Mouse (Mus musculus) MEL (cell line): ENCODE results near the gene Spag9. TPM values are rescaled to one million over a fixed set of nuclear protein-coding genes. Genes with fewer than 3 reads are reported as not detected.

Source experiments
- DNase-seq: peaks from one replicate; pipeline ENCODE4 v3.0.0; 2011; ENCODE audit warnings: low read depth, low spot score
- H3K27ac ChIP-seq: 2 replicates; pipeline ENCODE4 v1.5.1; 2012; ENCODE audit warnings: low read depth, mild to moderate bottlenecking, control low read depth, low read length, moderate library complexity; ENCODE audit not compliant: control insufficient read depth
- H3K27me3 ChIP-seq, 2 experiments: fragments of 150-350 bp in 1 of 2; sonication (generic) in 1 of 2; 2 replicates each; pipeline ENCODE4 v1.6.1; 2012; ENCODE audit warnings: low read length in 2 of 2, mild to moderate bottlenecking in 2 of 2, improper control_type of control experiment in 1 of 2, moderate library complexity in 1 of 2; ENCODE audit not compliant: insufficient read depth in 2 of 2, control insufficient read depth in 1 of 2
- H3K36me3 ChIP-seq, 2 experiments: 2 replicates each; pipeline ENCODE4 v1.6.1; 2012 to 2014; ENCODE audit warnings: low read length in 2 of 2, improper control_type of control experiment in 1 of 2, inconsistent platforms in 1 of 2, mild to moderate bottlenecking in 1 of 2; ENCODE audit not compliant: insufficient read depth in 2 of 2, control insufficient read depth in 1 of 2
- H3K4me1 ChIP-seq, 2 experiments: fragments of 150-350 bp in 1 of 2; sonication (generic) in 1 of 2; 2 replicates each; pipeline ENCODE4 v1.6.1; 2012; ENCODE audit warnings: low read length in 2 of 2, improper control_type of control experiment in 1 of 2, mild to moderate bottlenecking in 1 of 2; ENCODE audit not compliant: insufficient read depth in 2 of 2, control insufficient read depth in 1 of 2
- H3K4me3 ChIP-seq, 2 experiments: fragments of 150-350 bp in 1 of 2; sonication (generic) in 1 of 2; 2 replicates each; pipeline ENCODE4 v1.5.1; 2012; ENCODE audit warnings: low read depth in 2 of 2, low read length in 2 of 2, mild to moderate bottlenecking in 2 of 2, moderate library complexity in 2 of 2, control low read depth in 1 of 2, improper control_type of control experiment in 1 of 2; ENCODE audit not compliant: control insufficient read depth in 1 of 2, insufficient read depth in 1 of 2
- H3K79me2 ChIP-seq: 2 replicates; pipeline ENCODE4 v1.6.1; 2012; ENCODE audit warnings: mild to moderate bottlenecking, low read length, moderate library complexity; ENCODE audit not compliant: control insufficient read depth, poor library complexity, insufficient read depth
- H3K9ac ChIP-seq: 2 replicates; pipeline ENCODE4 v1.6.1; 2012; ENCODE audit warnings: low read depth, mild to moderate bottlenecking, control low read depth, low read length, moderate library complexity; ENCODE audit not compliant: control insufficient read depth, poor library complexity, severe bottlenecking
- H3K9me3 ChIP-seq: fragments of 150-350 bp; sonication (generic); replicated peaks from 2 replicates; pipeline ENCODE4 v1.6.1; 2012; ENCODE audit warnings: mild to moderate bottlenecking, low read length, improper control_type of control experiment, moderate library complexity; ENCODE audit not compliant: insufficient read depth
- BHLHE40 ChIP-seq: IDR thresholded peaks from 2 replicates; pipeline ENCODE4 v1.6.1; 2012; ENCODE audit warnings: low read depth, mild to moderate bottlenecking, inconsistent platforms, low read length, improper control_type of control experiment, borderline replicate concordance
- CHD1 ChIP-seq: IDR thresholded peaks from 2 replicates; pipeline ENCODE4 v1.6.1; 2012; ENCODE audit warnings: low read depth, mild to moderate bottlenecking, inconsistent platforms, low read length, improper control_type of control experiment
- CHD2 ChIP-seq: IDR thresholded peaks from 2 replicates; pipeline ENCODE4 v1.6.1; 2011; ENCODE audit warnings: low read length, improper control_type of control experiment
- CTCF ChIP-seq, 3 experiments: IDR thresholded peaks in 2 of 3; conservative IDR thresholded peaks in 1 of 3; 2 replicates each; pipeline ENCODE4 v1.5.1; 2011 to 2012; ENCODE audit warnings: low read length in 3 of 3, low read depth in 2 of 3, mild to moderate bottlenecking in 2 of 3, improper control_type of control experiment in 1 of 3, inconsistent platforms in 1 of 3, mixed read lengths in 1 of 3, moderate library complexity in 1 of 3; ENCODE audit not compliant: control insufficient read depth in 1 of 3, insufficient read depth in 1 of 3, poor library complexity in 1 of 3, severe bottlenecking in 1 of 3
- GABPA ChIP-seq: IDR thresholded peaks from 2 replicates; pipeline ENCODE4 v1.6.1; 2012; ENCODE audit warnings: low read depth, mild to moderate bottlenecking, inconsistent platforms, low read length, improper control_type of control experiment, moderate library complexity
- HCFC1 ChIP-seq: IDR thresholded peaks from 2 replicates; pipeline ENCODE4 v1.6.1; 2012; ENCODE audit warnings: low read depth, mild to moderate bottlenecking, inconsistent platforms, low read length, improper control_type of control experiment, moderate library complexity
- MAFK ChIP-seq: IDR thresholded peaks from 2 replicates; pipeline ENCODE4 v1.6.1; 2011; ENCODE audit warnings: low read depth, mild to moderate bottlenecking, low read length, improper control_type of control experiment, borderline replicate concordance
- MEF2A ChIP-seq: IDR thresholded peaks from 2 replicates; pipeline ENCODE4 v1.6.1; 2014; ENCODE audit warnings: low read depth, mild to moderate bottlenecking, inconsistent platforms, low read length, improper control_type of control experiment; ENCODE audit not compliant: poor library complexity, insufficient replicate concordance, severe bottlenecking; ENCODE audit errors: extremely low read depth
- MYB ChIP-seq: IDR thresholded peaks from 2 replicates; pipeline ENCODE4 v1.6.1; 2011; ENCODE audit warnings: mild to moderate bottlenecking, low read depth, low read length, improper control_type of control experiment
- NELFE ChIP-seq: IDR thresholded peaks from 2 replicates; pipeline ENCODE4 v1.6.1; 2011; ENCODE audit warnings: low read depth, low read length, improper control_type of control experiment
- POLR2A ChIP-seq, 2 experiments: IDR thresholded peaks; 2 replicates each; pipeline ENCODE4 v1.6.1; 2011 to 2012; ENCODE audit warnings: low read length in 2 of 2, mild to moderate bottlenecking in 2 of 2, control low read depth in 1 of 2, improper control_type of control experiment in 1 of 2, low read depth in 1 of 2, moderate library complexity in 1 of 2; ENCODE audit not compliant: control insufficient read depth in 1 of 2, insufficient read depth in 1 of 2, poor library complexity in 1 of 2
- POLR2AphosphoS5 ChIP-seq: IDR thresholded peaks from 2 replicates; pipeline ENCODE4 v1.6.1; 2012; ENCODE audit warnings: low read depth, borderline replicate concordance, mild to moderate bottlenecking, inconsistent platforms, low read length, moderate library complexity, mixed read lengths
- RAD21 ChIP-seq: IDR thresholded peaks from 2 replicates; pipeline ENCODE4 v1.6.1; 2011; ENCODE audit warnings: mild to moderate bottlenecking, low read depth, low read length, improper control_type of control experiment
- RCOR1 ChIP-seq: IDR thresholded peaks from 2 replicates; pipeline ENCODE4 v1.6.1; 2012; ENCODE audit warnings: low read depth, mild to moderate bottlenecking, inconsistent platforms, low read length, improper control_type of control experiment
- TAL1 ChIP-seq: IDR thresholded peaks from 2 replicates; pipeline ENCODE4 v1.6.1; 2012; ENCODE audit warnings: mild to moderate bottlenecking, inconsistent platforms, low read length, moderate library complexity, mixed read lengths
- TBP ChIP-seq: IDR thresholded peaks from 2 replicates; pipeline ENCODE4 v1.8.0; 2011; ENCODE audit warnings: low read depth, low read length, improper control_type of control experiment
- UBTF ChIP-seq: IDR thresholded peaks from 2 replicates; pipeline ENCODE4 v1.6.1; 2012; ENCODE audit warnings: low read depth, mild to moderate bottlenecking, inconsistent platforms, low read length, improper control_type of control experiment, moderate library complexity, borderline replicate concordance; ENCODE audit not compliant: insufficient read depth
- USF1 ChIP-seq: IDR thresholded peaks from 2 replicates; pipeline ENCODE4 v1.6.1; 2014; ENCODE audit warnings: low read depth, mild to moderate bottlenecking, inconsistent platforms, low read length, improper control_type of control experiment, moderate library complexity
- ZC3H11A ChIP-seq: IDR thresholded peaks from 2 replicates; pipeline ENCODE4 v1.6.1; 2012; ENCODE audit warnings: low read depth, mild to moderate bottlenecking, inconsistent platforms, low read length, improper control_type of control experiment
- ZKSCAN1 ChIP-seq: IDR thresholded peaks from 2 replicates; pipeline ENCODE4 v1.6.1; 2012; ENCODE audit warnings: low read depth, mild to moderate bottlenecking, inconsistent platforms, low read length, improper control_type of control experiment, moderate library complexity
- ZMIZ1 ChIP-seq: IDR thresholded peaks from 2 replicates; pipeline ENCODE4 v1.6.1; 2012; ENCODE audit warnings: low read depth, mild to moderate bottlenecking, inconsistent platforms, low read length, improper control_type of control experiment, moderate library complexity
- polyA plus RNA-seq, 2 experiments: library from polyadenylated mRNA; stranded (reverse) in 1 of 2; unstranded in 1 of 2; fragments of >175 nt in 1 of 2; fragments of >200 nt in 1 of 2; gene quantifications; 2 replicates each; pipeline versions ENCODE4 v1.2.1 to v1.2.4; 2012; ENCODE audit warnings: low replicate concordance in 2 of 2, low read depth in 1 of 2; ENCODE audit not compliant: insufficient read length in 2 of 2, insufficient read depth in 1 of 2, missing spikeins in 1 of 2
- total RNA-seq: library from RNA; depleted of rRNA; stranded (reverse); fragments of 300-350 nt; gene quantifications from 2 replicates; pipeline ENCODE4 v1.2.3, GENCODE M21; 2012

Spag9 gene
- total and polyA plus RNA-seq, 3 experiments: 18.9 to 279 (median 20.6) TPM

DNA sequence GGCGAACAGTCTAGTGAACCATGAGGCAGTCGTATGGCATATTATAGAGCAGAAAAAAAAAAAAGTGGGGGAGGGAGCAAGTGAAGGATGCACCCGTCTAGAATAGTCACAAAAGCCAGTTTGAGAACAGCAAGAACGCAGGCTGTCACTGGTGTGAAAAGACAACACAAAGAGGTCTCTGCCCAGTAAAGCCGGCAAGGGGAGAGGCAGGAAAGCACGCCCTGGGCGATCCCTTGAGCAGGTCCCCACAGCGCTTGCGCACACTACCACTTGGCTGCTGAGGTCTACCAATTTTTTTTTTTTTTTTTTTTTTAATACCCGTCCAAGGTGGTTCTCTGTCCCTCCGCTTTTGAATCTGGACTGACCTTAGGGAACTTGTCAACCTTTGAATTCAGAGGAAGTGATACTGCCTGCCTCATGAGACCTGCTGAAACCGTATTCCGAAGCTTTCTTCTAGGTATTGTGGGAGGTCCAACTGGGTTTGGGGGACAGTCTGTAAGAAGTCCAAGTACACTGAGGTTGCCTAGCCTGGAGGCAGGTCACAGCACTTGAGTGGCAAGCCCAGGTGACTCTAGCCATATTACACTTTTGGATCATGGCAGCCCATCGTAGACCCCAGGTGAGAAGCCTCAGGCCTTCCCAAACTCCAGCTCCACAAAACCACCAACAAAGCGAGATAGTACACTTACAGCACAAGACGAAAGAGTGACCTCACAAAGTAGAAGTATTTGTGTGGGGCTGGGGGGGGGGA is 153.8 kb downstream of the Spag9 start:
- Histone ChIP-seq H3K9me3 (no peaks in the 10 kb centered on the region), H3K9ac (no peak overlapping the region), H3K27ac (no peak overlapping the region), H3K4me3 (no peak overlapping the region), H3K4me1 (no peaks in the 10 kb centered on the region), H3K36me3 (no peaks in the 10 kb centered on the region), H3K27me3 (peaks cover 0 to 9% of the 10 kb centered on the region in 2 experiments; a peak in 3 of 4 replicates), H3K79me2 (no peaks in the 10 kb centered on the region)
- TF ChIP-seq ZKSCAN1 (no peak), MAFK (no peak), CHD2 (no peak), ZC3H11A (no peak), CTCF (IDR thresholded peaks at IDR 0.05 in 2 of 3, conservative IDR thresholded peaks at IDR 0.05 in 1 of 3; ENCODE audit: control insufficient read depth in 1 of 3, insufficient read depth in 1 of 3, low read depth in 2 of 3, low read length in 3 of 3, poor library complexity in 1 of 3, severe bottlenecking in 1 of 3) (no peak), UBTF (no peak), HCFC1 (no peak), ZMIZ1 (no peak), GABPA (no peak), NELFE (no peak), TAL1 (no peak)
- no peak for DNase-seq

DNA sequence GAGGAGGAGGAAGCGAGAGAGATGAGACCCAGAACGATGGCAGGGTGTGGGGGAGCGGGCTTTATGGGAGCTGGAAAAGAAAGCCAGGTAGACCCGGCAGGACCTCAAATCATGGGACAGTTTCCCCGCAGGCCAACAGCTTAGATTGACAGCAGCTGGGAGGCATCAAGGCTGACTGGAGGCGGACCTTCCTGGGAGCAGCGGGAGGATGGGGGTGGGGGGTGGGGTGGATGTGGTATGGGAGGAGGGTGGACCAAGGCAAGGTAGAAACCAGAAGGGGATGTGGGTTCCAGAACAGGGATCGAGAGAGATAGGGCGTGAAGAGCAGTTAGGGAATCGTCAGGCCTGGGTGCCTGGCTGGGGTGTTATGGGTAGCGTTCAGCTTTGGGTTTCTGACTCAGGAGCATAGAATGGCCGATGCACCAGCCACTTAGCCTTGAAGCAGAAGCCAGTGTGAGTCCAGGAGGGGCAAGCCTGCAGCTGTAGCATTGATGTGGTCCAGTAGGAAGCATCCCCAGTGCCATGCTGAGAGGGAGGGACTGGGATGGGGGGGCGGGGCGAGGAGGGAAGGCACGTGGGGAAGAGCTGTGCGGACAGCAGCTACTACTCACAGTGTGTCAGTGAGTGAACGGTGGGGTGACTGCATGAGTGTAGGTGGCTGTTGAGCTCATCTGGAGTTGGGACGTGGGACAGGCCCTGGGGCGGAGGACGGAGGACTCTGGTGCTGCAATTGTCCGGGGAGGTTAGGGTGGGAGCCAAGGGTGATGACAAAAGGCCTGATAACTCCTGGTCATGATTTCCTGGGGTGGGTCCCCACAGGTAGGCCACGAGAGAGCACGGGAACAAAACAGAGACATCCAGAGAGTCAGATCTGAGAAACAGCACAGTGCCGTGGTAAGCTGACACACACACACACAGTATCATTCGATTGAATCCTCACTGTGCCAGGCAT is 154.9 kb downstream of the Spag9 start:
- Histone ChIP-seq H3K4me1 (no peaks in the 10 kb centered on the region), H3K27ac (no peak overlapping the region), H3K4me3 (no peak overlapping the region), H3K36me3 (no peaks in the 10 kb centered on the region), H3K27me3 (peaks cover 2 to 9% of the 10 kb centered on the region in 2 experiments), H3K9ac (no peak overlapping the region), H3K79me2 (no peaks in the 10 kb centered on the region), H3K9me3 (no peaks in the 10 kb centered on the region)
- DNase-seq: no peak
- TF ChIP-seq POLR2A (IDR thresholded peaks at IDR 0.05; ENCODE audit: control insufficient read depth in 1 of 2, insufficient read depth in 1 of 2, low read depth in 1 of 2, low read length in 2 of 2, poor library complexity in 1 of 2): no peak
- no peak for TF ChIP-seq RCOR1
- no peak for TF ChIP-seq CTCF (IDR thresholded peaks at IDR 0.05 in 2 of 3, conservative IDR thresholded peaks at IDR 0.05 in 1 of 3; ENCODE audit: control insufficient read depth in 1 of 3, insufficient read depth in 1 of 3, low read depth in 2 of 3, low read length in 3 of 3, poor library complexity in 1 of 3, severe bottlenecking in 1 of 3)
- no peak for TF ChIP-seq TBP
- TF ChIP-seq NELFE: no peak
- TF ChIP-seq POLR2AphosphoS5: no peak
- no peak for TF ChIP-seq BHLHE40
- no peak for TF ChIP-seq MEF2A
- no peak for TF ChIP-seq RAD21
- TF ChIP-seq HCFC1: no peak
- TF ChIP-seq CHD1: no peak
- no peak for TF ChIP-seq USF1
- no peak for TF ChIP-seq MYB
